Comparison of ENCODE assay signal across 10 mouse cellular contexts in the genomic region with DNA sequence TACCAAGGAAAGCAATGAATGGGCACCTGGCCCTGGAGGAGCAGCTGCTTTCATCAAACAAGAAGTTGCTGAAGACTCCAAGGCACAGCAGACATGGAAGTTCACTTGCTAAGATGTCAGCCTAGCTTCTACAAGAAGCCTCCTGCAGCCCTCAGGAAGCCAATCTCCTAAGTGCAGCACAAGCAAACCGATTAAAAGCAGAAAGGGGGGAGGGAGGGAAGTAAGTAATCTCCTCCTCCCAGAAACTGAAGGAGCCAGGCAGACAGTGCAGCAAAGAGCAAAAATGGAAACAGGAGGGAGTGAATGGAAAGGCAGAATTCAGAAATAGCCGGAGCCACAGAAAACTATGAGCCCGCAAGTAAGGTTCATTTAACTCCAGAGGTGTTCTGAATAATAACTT. TPM values are rescaled to one million over a fixed set of nuclear protein-coding genes. Genes with fewer than 3 reads are reported as not detected.
DNase-seq lines count a peak whose midpoint lies in the region; ATAC-seq and TF ChIP-seq lines count a peak whose summit lies in the region.
"Had no signal": no experiment of that assay in that cellular context is flagged by ENCODE, and none has a peak within 500 bp of the region (broad histone marks: within the 10 kb centered on the region; RNA-seq: fewer than 3 reads in every experiment).

No protein-coding gene starts in this region.

- peaks cover 9% of the 10 kb centered on the region; the same call in 1 of the 2 replicates for H3K36me3 ChIP-seq in kidney, postnatal 0 days (ENCODE audit: insufficient read depth, low read length)
- H3K36me3 ChIP-seq in forebrain, embryonic 16.5 days (ENCODE audit: control insufficient read depth, insufficient read depth): no peaks in the 10 kb centered on the region

- no peak overlapping the region for H3K4me3 ChIP-seq in kidney, postnatal 0 days (replicated peaks; ENCODE audit: low read depth, low read length)
- no peak overlapping the region for H3K4me3 ChIP-seq in bone marrow macrophage, adult 2 months (ENCODE audit: insufficient read depth, low read length)
- no peak overlapping the region for H3K4me3 ChIP-seq in forebrain, embryonic 16.5 days (replicated peaks; ENCODE audit: low read length)

- H3K27ac ChIP-seq in kidney, postnatal 0 days: peak overlapping the region; percentile 36; the same call in 1 of the 2 replicates
- peak overlapping the region; percentile 97 for H3K27ac ChIP-seq in bone marrow macrophage, adult 2 months (ENCODE audit: insufficient read depth, low read depth, low read length)
- H3K27ac ChIP-seq in forebrain, embryonic 16.5 days (ENCODE audit: low read length): no peak overlapping the region

- H3K9ac ChIP-seq in kidney, postnatal 0 days (ENCODE audit: low read depth, low read length): no peak overlapping the region
- H3K9ac ChIP-seq in forebrain, embryonic 16.5 days (replicated peaks; ENCODE audit: low read depth, low read length): no peak overlapping the region

- H3K9me3 ChIP-seq in kidney, postnatal 0 days (replicated peaks; ENCODE audit: low read length): no peaks in the 10 kb centered on the region
- H3K9me3 ChIP-seq in forebrain, embryonic 16.5 days (ENCODE audit: control insufficient read depth, low read length): no peaks in the 10 kb centered on the region

- no peak for DNase-seq in kidney, postnatal 0 days (ENCODE audit: low spot score)
- no peak for DNase-seq in kidney, adult 9 months
- DNase-seq: kidney, postnatal 4 days; right cerebral cortex, postnatal 4 days had no signal

- peaks cover 21% of the 10 kb centered on the region for H3K4me1 ChIP-seq in kidney, postnatal 0 days (replicated peaks; ENCODE audit: insufficient read depth, low read length)
- H3K4me1 ChIP-seq in bone marrow macrophage, adult 2 months (ENCODE audit: control insufficient read depth, insufficient read depth, low read length): peaks cover 64% of the 10 kb centered on the region
- peaks cover 5% of the 10 kb centered on the region; the same call in 1 of the 2 replicates for H3K4me1 ChIP-seq in forebrain, embryonic 16.5 days (replicated peaks; ENCODE audit: control insufficient read depth, insufficient read depth, low read length)

- H3K4me2 ChIP-seq in kidney, postnatal 0 days (ENCODE audit: low read length): no peak overlapping the region
- no peak overlapping the region for H3K4me2 ChIP-seq in forebrain, embryonic 16.5 days (ENCODE audit: low read length)

- no peak for TF ChIP-seq CTCF in kidney, postnatal 0 days (IDR thresholded peaks at IDR 0.05; ENCODE audit: low read depth)
- no peak for TF ChIP-seq CTCF in bone marrow macrophage, adult 2 months (IDR thresholded peaks at IDR 0.05; ENCODE audit: low read depth, low read length)

- no peaks in the 10 kb centered on the region for H3K27me3 ChIP-seq in kidney, postnatal 0 days (ENCODE audit: insufficient read depth, low read length)
- no peaks in the 10 kb centered on the region for H3K27me3 ChIP-seq in forebrain, embryonic 16.5 days (replicated peaks; ENCODE audit: control insufficient read depth, insufficient read depth, low read length)
- H3K27me3 ChIP-seq: Patski had no signal

- ATAC-seq in kidney, postnatal 0 days (replicated peaks; ENCODE audit: low FRiP score, low read depth): no peak
- peak; percentile 40 to 44; a peak in 2 of 4 replicates for ATAC-seq in hematopoietic stem cell, adult 5-6 weeks (replicated peaks in 1 of 2; ENCODE audit: insufficient read depth in 1 of 2, low FRiP score in 2 of 2, low TSS enrichment in 1 of 2, low read depth in 1 of 2, poor library complexity in 2 of 2, severe bottlenecking in 2 of 2)
- ATAC-seq in megakaryocyte-erythroid progenitor cell, adult 5-6 weeks (replicated peaks; ENCODE audit: low FRiP score, low TSS enrichment, poor library complexity, severe bottlenecking): peak; percentile 95
- ATAC-seq in forebrain, embryonic 16.5 days: no peak
- ATAC-seq in activated CD4-positive, CD25-positive, alpha-beta regulatory T cell, adult 4 months: no peak
- ATAC-seq: Patski had no signal

- WGBS in kidney, postnatal 0 days: 41% methylated on average over 3 of the region's 3 CpGs
- WGBS in forebrain, embryonic 16.5 days: 52% methylated on average over 3 of the region's 3 CpGs

- no peak for TF ChIP-seq POLR2A in bone marrow macrophage, adult 2 months (IDR thresholded peaks at IDR 0.05; ENCODE audit: borderline replicate concordance, low read depth, low read length)

RNA-seq across cellular contexts. Expression of a gene that starts 19.7 kb away (rescaled TPM):
- polyA plus RNA-seq in kidney, postnatal 0 days (2015; fragmentation: Nextera tagmentation; extraction: Ambion mirVana): 39.7 and 41.6 TPM in 2 replicates
- polyA plus RNA-seq in bone marrow macrophage, adult 2 months (2012; ENCODE audit: insufficient read depth, insufficient read length, missing spikeins): 57.5 and 57.8 TPM in 2 replicates
- 8.8 and 16.7 TPM in 2 replicates for total RNA-seq in hematopoietic stem cell, adult 5-6 weeks (2017)
- total RNA-seq in megakaryocyte-erythroid progenitor cell, adult 5-6 weeks (2014; fragmentation: Nextera tagmentation): 23.7 and 24.0 TPM in 2 replicates
- 8.5 and 14.8 TPM in 2 replicates for total RNA-seq in megakaryocyte-erythroid progenitor cell, adult 5-6 weeks (2017)
- 118 and 123 TPM in 2 replicates for polyA plus RNA-seq in forebrain, embryonic 16.5 days (2015; fragmentation: Nextera tagmentation; extraction: Ambion mirVana)
- 10 to 100 TPM; 52.2 to 57.6 TPM for polyA plus RNA-seq in activated CD4-positive, CD25-positive, alpha-beta regulatory T cell, adult 4 months (2017; shearing (Covaris generic))

Comparison
In these comparisons a context has a peak if more than half of its experiments do, and no peak if none do; other contexts are left out.
1. ATAC-seq: peak in hematopoietic stem cell, adult 5-6 weeks (2 of 2) and megakaryocyte-erythroid progenitor cell, adult 5-6 weeks (single experiment); none in kidney, postnatal 0 days (single experiment), forebrain, embryonic 16.5 days (single experiment) and activated CD4-positive, CD25-positive, alpha-beta regulatory T cell, adult 4 months (single experiment).